Mouse (Mus musculus) liver, embryonic 14.5 days (tissue): ENCODE measurements at regions not wholly inside any gene's neighbourhood (a gene's known extent, or its start where the extent isn't known, plus 50 kb on each side); places are given as distances from the start of the nearest gene placed in this dataset.

Source experiments
- ATAC-seq: fragments of 200-750 bp; cut with Nextera tagmentation; 2 replicates; pipeline ENCODE4 v1.8.0; 2017; ENCODE audit warnings: moderate number of reproducible peaks, mild to moderate bottlenecking, moderate library complexity; ENCODE audit not compliant: insufficient read depth
- DNase-seq, 3 experiments: peaks; one replicate each; pipeline ENCODE4 v3.0.0-alpha.2; 2012 to 2013; ENCODE audit warnings: low read depth in 3 of 3, low spot score in 3 of 3
- H3K27ac ChIP-seq: fragments of 300-500 bp; sonication (generic); 2 replicates; pipeline ENCODE4 v1.5.1; 2014; ENCODE audit warnings: moderate library complexity, mild to moderate bottlenecking, control low read depth, inconsistent platforms
- H3K27me3 ChIP-seq: fragments of 300-500 bp; sonication (generic); 2 replicates; pipeline ENCODE4 v1.6.1; 2014; ENCODE audit warnings: mild to moderate bottlenecking, low read length, moderate library complexity; ENCODE audit not compliant: control insufficient read depth, insufficient read depth
- H3K36me3 ChIP-seq: fragments of 300-500 bp; sonication (generic); replicated peaks from 2 replicates; pipeline ENCODE4 v1.6.1; 2014; ENCODE audit warnings: low read depth; ENCODE audit not compliant: control insufficient read depth, insufficient read depth
- H3K4me1 ChIP-seq, 2 experiments: fragments of 200-500 bp in 1 of 2; fragments of 300-500 bp in 1 of 2; sonication (generic) in 1 of 2; replicated peaks; 2 replicates each; pipeline ENCODE4 v1.6.1; 2012 to 2014; ENCODE audit warnings: antibody characterized with exemption in 1 of 2, inconsistent platforms in 1 of 2, low read length in 1 of 2; ENCODE audit not compliant: control insufficient read depth in 2 of 2, insufficient read depth in 2 of 2
- H3K4me2 ChIP-seq: fragments of 300-500 bp; sonication (generic); 2 replicates; pipeline ENCODE4 v1.6.1; 2014; ENCODE audit warnings: low read depth, mild to moderate bottlenecking, control low read depth, moderate library complexity
- H3K4me3 ChIP-seq, 2 experiments: fragments of 200-500 bp in 1 of 2; fragments of 300-500 bp in 1 of 2; sonication (generic) in 1 of 2; 2 replicates each; pipeline ENCODE4 v1.5.1; 2012 to 2014; ENCODE audit warnings: low read depth in 2 of 2, low read length in 2 of 2, mild to moderate bottlenecking in 2 of 2, control low read depth in 1 of 2, inconsistent platforms in 1 of 2, moderate library complexity in 1 of 2; ENCODE audit not compliant: insufficient read depth in 1 of 2
- H3K9ac ChIP-seq: fragments of 300-500 bp; sonication (generic); replicated peaks from 2 replicates; pipeline ENCODE4 v1.6.1; 2014; ENCODE audit warnings: mild to moderate bottlenecking, control low read depth, moderate library complexity
- H3K9me3 ChIP-seq: fragments of 300-500 bp; sonication (generic); 2 replicates; pipeline ENCODE4 v1.6.1; 2016; ENCODE audit warnings: low read length, mixed read lengths; ENCODE audit not compliant: control insufficient read depth
- CTCF ChIP-seq: IDR thresholded peaks from 2 replicates; pipeline ENCODE4 v1.5.1; 2016; ENCODE audit warnings: antibody characterized with exemption, low read depth, control low read depth
- EP300 ChIP-seq: IDR thresholded peaks from 2 replicates; pipeline ENCODE4 v1.6.1; 2016; ENCODE audit warnings: antibody characterized with exemption, low read depth
- WGBS: fragments of 180-500 bp; shearing (Covaris S2); extraction: QIAGEN DNeasy Blood & Tissue Kit; methylation state at CpG from one replicate; pipeline ENCODE4 v1.1.7; 2014; ENCODE audit not compliant: insufficient replicate concordance; 5-methylcytosine and 5-hydroxymethylcytosine counted together

DNA sequence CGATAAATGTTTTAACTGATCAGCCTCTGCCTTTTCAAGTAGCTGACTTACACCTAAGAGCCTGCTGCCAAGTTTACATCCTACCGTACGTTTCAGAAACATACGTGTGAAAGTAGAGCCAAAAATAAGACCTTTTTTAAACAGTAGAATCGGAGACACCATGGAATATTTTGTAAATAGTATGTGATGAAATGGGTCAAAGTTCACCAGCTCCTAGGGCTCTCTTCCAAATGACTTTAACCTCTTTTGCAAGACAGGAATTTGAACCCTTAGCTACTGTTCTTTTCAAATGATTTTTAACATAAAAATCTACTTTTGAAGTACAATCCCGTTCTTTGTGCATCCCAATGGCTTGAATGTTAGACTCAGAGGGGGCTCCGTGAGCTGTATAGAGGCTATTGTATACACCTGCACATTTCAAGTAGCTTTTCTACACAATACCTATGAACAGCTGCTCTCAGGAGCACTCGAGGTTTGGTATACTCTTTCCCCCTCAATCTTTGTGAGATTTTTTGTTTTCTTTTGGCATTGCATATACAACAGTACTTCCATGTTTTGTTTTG is 155.9 kb upstream of the Plcz1 start:
- ATAC-seq = no peak

GRCm38 (mm10) chr6:140194276-140194675 is 153.0 kb upstream of the Plcz1 start:
- no peaks in the 10 kb centered on the region for H3K36me3 ChIP-seq
- no peak overlapping the region for H3K4me2 ChIP-seq
- no peak overlapping the region for H3K4me3 ChIP-seq
- no peak for TF ChIP-seq EP300
- no peak for TF ChIP-seq CTCF
- no peak overlapping the region for H3K27ac ChIP-seq
- DNase-seq = no peak
- H3K27me3 ChIP-seq = no peaks in the 10 kb centered on the region
- WGBS = 48% methylated on average over 2 of the region's 2 CpGs
- ATAC-seq = no peak
- H3K4me1 ChIP-seq = no peaks in the 10 kb centered on the region
- no peak overlapping the region for H3K9ac ChIP-seq
- H3K9me3 ChIP-seq = no peaks in the 10 kb centered on the region

More for the DNA sequence above, 155.9 kb upstream of the Plcz1 start:
- no peak for TF ChIP-seq EP300
- TF ChIP-seq CTCF = no peak
- H3K9me3 ChIP-seq = no peaks in the 10 kb centered on the region
- no peaks in the 10 kb centered on the region for H3K4me1 ChIP-seq
- 57% methylated on average over 8 of the region's 8 CpGs for WGBS
- no peaks in the 10 kb centered on the region for H3K36me3 ChIP-seq
- H3K27ac ChIP-seq = no peak overlapping the region
- H3K4me2 ChIP-seq = no peak overlapping the region
- no peaks in the 10 kb centered on the region for H3K27me3 ChIP-seq
- no peak overlapping the region for H3K9ac ChIP-seq
- no peak overlapping the region for H3K4me3 ChIP-seq
- peak in 1 of 3 experiments; percentile 10 for DNase-seq

- Histone ChIP-seq H3K27ac (no peak overlapping the region), H3K27me3 (no peaks in the 10 kb centered on the region), H3K4me1 (no peaks in the 10 kb centered on the region), H3K4me2 (no peak overlapping the region), H3K9me3 (no peaks in the 10 kb centered on the region), H3K4me3 (no peak overlapping the region), H3K36me3 (no peaks in the 10 kb centered on the region), H3K9ac (no peak overlapping the region)
- DNase-seq (no peak), ATAC-seq (no peak)
- TF ChIP-seq CTCF = no peak
- 43% methylated on average over 9 of the region's 9 CpGs for WGBS
Measured at GRCm38 (mm10) chr6:140193084-140193939, 152.1 kb upstream of the Plcz1 start.

DNA sequence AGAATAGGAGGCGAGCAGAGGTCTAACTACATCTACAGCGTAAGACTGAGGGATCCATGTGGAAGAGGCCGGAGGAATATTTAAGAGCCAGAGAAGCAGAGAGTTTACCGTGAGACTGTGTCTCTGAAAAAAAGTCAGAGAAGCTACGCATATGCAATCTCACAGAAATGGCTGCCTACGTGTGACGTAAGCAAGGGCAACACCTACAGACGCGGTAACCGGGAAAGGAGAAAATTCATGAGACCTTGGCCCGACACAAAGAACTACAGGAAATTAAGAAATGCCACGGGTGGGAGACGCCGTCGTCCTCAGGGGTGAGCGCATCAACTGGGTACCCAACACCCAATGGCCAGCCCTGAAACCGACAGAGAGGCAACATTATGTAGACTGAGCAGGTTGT is 151.3 kb upstream of the Plcz1 start:
- no peaks in the 10 kb centered on the region for H3K36me3 ChIP-seq
- no peak for ATAC-seq
- H3K4me1 ChIP-seq = no peaks in the 10 kb centered on the region
- H3K9ac ChIP-seq = no peak overlapping the region
- WGBS = 72% methylated on average over 17 of the region's 17 CpGs
- TF ChIP-seq EP300 (no peak), CTCF (no peak)
- no peaks in the 10 kb centered on the region for H3K27me3 ChIP-seq
- no peaks in the 10 kb centered on the region for H3K9me3 ChIP-seq
- no peak for DNase-seq
- no peak overlapping the region for H3K4me2 ChIP-seq
- no peak overlapping the region for H3K27ac ChIP-seq
- H3K4me3 ChIP-seq = no peak overlapping the region

DNA sequence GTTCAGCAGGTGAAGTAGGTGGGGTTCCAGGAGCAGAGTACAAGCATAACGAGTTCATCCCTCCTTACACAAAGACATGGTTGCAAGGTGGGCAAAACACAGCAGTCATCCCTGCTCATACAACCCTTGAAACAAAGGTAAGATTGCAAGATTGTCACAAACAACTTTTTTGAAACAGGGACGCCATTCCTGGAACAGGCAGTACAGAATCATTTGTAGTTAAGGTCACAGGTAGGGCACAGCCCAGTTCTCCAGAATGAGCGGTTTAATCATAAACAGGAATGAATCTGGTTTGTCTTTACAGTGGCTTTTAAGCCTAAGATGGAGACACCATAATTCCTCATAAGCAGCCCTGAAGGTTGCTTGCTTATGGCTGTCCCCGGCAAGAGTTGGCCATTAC is 150.1 kb upstream of the Plcz1 start:
- H3K4me3 ChIP-seq = no peak overlapping the region
- H3K4me2 ChIP-seq = no peak overlapping the region
- no peak overlapping the region for H3K9ac ChIP-seq
- 51% methylated on average over 4 of the region's 4 CpGs for WGBS
- ATAC-seq (no peak), DNase-seq (no peak)
- H3K27ac ChIP-seq = no peak overlapping the region
- H3K36me3 ChIP-seq = no peaks in the 10 kb centered on the region
- H3K9me3 ChIP-seq = no peaks in the 10 kb centered on the region
- TF ChIP-seq EP300 = no peak
- no peak for TF ChIP-seq CTCF
- H3K27me3 ChIP-seq = no peaks in the 10 kb centered on the region
- no peaks in the 10 kb centered on the region for H3K4me1 ChIP-seq
